Mouse (Mus musculus) C2C12 (cell line): Measurements from ENCODE around the gene 9930111J21Rik1. TPM values are rescaled to one million over a fixed set of nuclear protein-coding genes. Genes with fewer than 3 reads are reported as not detected.

Source experiments
- H3K27me3 ChIP-seq: one replicate; pipeline ENCODE4 v1.6.1; 2011; ENCODE audit not compliant: control insufficient read depth, insufficient read depth, insufficient read length
- H3K36me3 ChIP-seq: one replicate; pipeline ENCODE4 v1.6.1; 2011; ENCODE audit not compliant: control insufficient read depth, insufficient read depth
- H3K4me3 ChIP-seq: one replicate; pipeline ENCODE4 v1.5.1; 2011; ENCODE audit warnings: mild to moderate bottlenecking, control low read depth; ENCODE audit not compliant: poor library complexity, insufficient read depth, severe bottlenecking
- H3K79me2 ChIP-seq: one replicate; pipeline ENCODE4 v1.6.1; 2011; ENCODE audit not compliant: control insufficient read depth, insufficient read depth
- H3K79me3 ChIP-seq: one replicate; pipeline ENCODE4 v1.6.1; 2011; ENCODE audit warnings: low read depth, control low read depth
- H3ac ChIP-seq: one replicate; pipeline ENCODE3; 2011; ENCODE audit warnings: low read depth; ENCODE audit not compliant: control insufficient read depth, insufficient read length
- CEBPB ChIP-seq: IDR thresholded peaks from one replicate; pipeline ENCODE4 v1.6.1; 2011; ENCODE audit warnings: low read depth, mild to moderate bottlenecking, control low read depth, moderate library complexity
- USF1 ChIP-seq: IDR thresholded peaks from one replicate; pipeline ENCODE4 v1.6.1; 2011; ENCODE audit warnings: low read depth, mild to moderate bottlenecking, control low read depth, moderate library complexity
- polyA plus RNA-seq: library from polyadenylated mRNA; unstranded; fragments of >200 nt; fragmentation: generic; extraction: Trizol; gene quantifications from one replicate; pipeline ENCODE4 v1.2.1, GENCODE M21; 2012; ENCODE audit warnings: missing spikeins

Gene 9930111J21Rik1
- polyA plus RNA-seq, 1 experiment, result 0.28 TPM

GRCm38 (mm10) chr11:48898812-48899431, 80.3 kb downstream of the 9930111J21Rik1 start:
- H3K4me3 ChIP-seq, result no peak overlapping the region
- H3ac ChIP-seq, result no peak overlapping the region
- no peaks in the 10 kb centered on the region for H3K79me3 ChIP-seq
- TF ChIP-seq CEBPB (peak; percentile 27), USF1 (no peak)
- H3K79me2 ChIP-seq, result no peaks in the 10 kb centered on the region
- H3K36me3 ChIP-seq, result no peaks in the 10 kb centered on the region
- no peaks in the 10 kb centered on the region for H3K27me3 ChIP-seq

Other genes starting within 250 kb of the 9930111J21Rik1 start
- gene Rack1, start 179.1 kb downstream of the 9930111J21Rik1 start, polyA plus RNA-seq, result 3,051 TPM
- gene Trim41, start 162.0 kb downstream of the 9930111J21Rik1 start, polyA plus RNA-seq, result 24.4 TPM
- gene Trim7, start 153.3 kb downstream of the 9930111J21Rik1 start, polyA plus RNA-seq, result 1.9 TPM
- 8.0 TPM for gene Gm12184, start 152.7 kb downstream of the 9930111J21Rik1 start, polyA plus RNA-seq
- 9.1 TPM for gene Irgm1, start 107.7 kb downstream of the 9930111J21Rik1 start, polyA plus RNA-seq
- not detected for gene Gm5431, start 77.2 kb downstream of the 9930111J21Rik1 start, polyA plus RNA-seq
- 2.1 TPM for gene Psme2b, start 33.2 kb downstream of the 9930111J21Rik1 start, polyA plus RNA-seq
- gene Olfr56, start 509 bp downstream of the 9930111J21Rik1 start, polyA plus RNA-seq, result 0.05 TPM
- gene Gm12185, start 12.8 kb upstream of the 9930111J21Rik1 start, polyA plus RNA-seq, result 0.01 TPM
- gene Tgtp1, start 14.8 kb upstream of the 9930111J21Rik1 start, polyA plus RNA-seq, result not detected
- 0.20 TPM for gene 9930111J21Rik2, start 71.8 kb upstream of the 9930111J21Rik1 start, polyA plus RNA-seq
- 0.12 TPM for gene Tgtp2, start 84.8 kb upstream of the 9930111J21Rik1 start, polyA plus RNA-seq
- gene Ifi47, start 97.2 kb upstream of the 9930111J21Rik1 start, polyA plus RNA-seq, result 1.7 TPM
- not detected for gene Olfr1396, start 135.5 kb upstream of the 9930111J21Rik1 start, polyA plus RNA-seq
- not detected for gene Olfr1395, start 162.9 kb upstream of the 9930111J21Rik1 start, polyA plus RNA-seq
- not detected for gene Olfr1394, start 175.0 kb upstream of the 9930111J21Rik1 start, polyA plus RNA-seq
- not detected for gene Btnl9, start 207.8 kb upstream of the 9930111J21Rik1 start, polyA plus RNA-seq
- 3.3 TPM for gene Zfp62, start 223.9 kb upstream of the 9930111J21Rik1 start, polyA plus RNA-seq